Comparison of ENCODE assay signal across 35 mouse cellular contexts in the genomic region with DNA sequence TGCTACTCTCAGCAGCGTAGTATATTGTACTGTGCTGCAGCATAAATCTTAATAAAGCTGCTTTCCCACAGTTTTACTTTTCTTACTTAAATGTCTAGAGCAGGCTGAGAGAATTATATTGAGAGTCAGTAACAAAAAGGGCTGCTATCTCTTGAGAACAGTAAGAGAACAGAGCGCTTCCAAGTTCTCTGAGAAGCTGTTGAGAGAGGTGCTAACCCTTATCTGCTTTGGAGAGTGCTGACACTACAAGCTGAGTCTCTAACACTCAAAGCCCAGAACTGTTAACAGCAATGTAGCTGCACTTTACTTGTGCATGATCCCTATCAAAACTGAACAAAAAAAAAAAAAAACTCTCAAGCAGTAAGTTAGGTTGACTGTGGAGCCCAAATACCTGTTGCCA. TPM values are rescaled to one million over a fixed set of nuclear protein-coding genes. Genes with fewer than 3 reads are reported as not detected.
DNase-seq lines count a peak whose midpoint lies in the region; ATAC-seq and TF ChIP-seq lines count a peak whose summit lies in the region.
"Had no signal": no experiment of that assay in that cellular context is flagged by ENCODE, and none has a peak within 500 bp of the region (broad histone marks: within the 10 kb centered on the region; RNA-seq: fewer than 3 reads in every experiment).

No protein-coding gene starts in this region.

- peak; percentile 96 for DNase-seq in MEL (ENCODE audit: low read depth, low spot score)
- no peak for DNase-seq in limb, embryonic 10.5 days (ENCODE audit: low spot score)
- DNase-seq in retina, embryonic 14.5 days (ENCODE audit: low spot score), result no peak
- DNase-seq: adrenal gland, adult 8-10 months; adrenal gland, postnatal 25 days; B cell, adult 2 months; cerebellum, adult 11 months; cerebellum, adult 2 months; cerebellum, adult 9-11 months; cerebellum, postnatal 25 days; gastrocnemius, adult 2 months; gastrocnemius, postnatal 14 days had no signal

- no peak overlapping the region for H3K4me2 ChIP-seq in liver, embryonic 12.5 days
- no peak overlapping the region for H3K4me2 ChIP-seq in liver, embryonic 15.5 days
- H3K4me2 ChIP-seq: embryonic facial prominence, embryonic 12.5 days; embryonic facial prominence, embryonic 15.5 days; forebrain, embryonic 12.5 days; forebrain, embryonic 15.5 days; heart, embryonic 11.5 days; hindbrain, embryonic 12.5 days; hindbrain, embryonic 15.5 days had no signal

- H3K9me3 ChIP-seq in MEL (replicated peaks; ENCODE audit: insufficient read depth, low read length), result no peaks in the 10 kb centered on the region
- H3K9me3 ChIP-seq in liver, embryonic 12.5 days (replicated peaks), result no peaks in the 10 kb centered on the region
- H3K9me3 ChIP-seq in liver, embryonic 15.5 days (replicated peaks), result no peaks in the 10 kb centered on the region
- H3K9me3 ChIP-seq in limb, embryonic 10.5 days (replicated peaks), result no peaks in the 10 kb centered on the region
- H3K9me3 ChIP-seq: embryonic facial prominence, embryonic 12.5 days; embryonic facial prominence, embryonic 15.5 days; forebrain, embryonic 12.5 days; forebrain, embryonic 15.5 days; G1E; hindbrain, embryonic 12.5 days; hindbrain, embryonic 15.5 days had no signal

- TF ChIP-seq POLR2A in MEL (IDR thresholded peaks at IDR 0.05; ENCODE audit: control insufficient read depth in 1 of 2, insufficient read depth in 1 of 2, low read depth in 1 of 2, low read length in 2 of 2, poor library complexity in 1 of 2), result no peak

- H3K27me3 ChIP-seq in MEL (ENCODE audit: control insufficient read depth in 1 of 2, insufficient read depth in 2 of 2, low read length in 2 of 2), result no peaks in the 10 kb centered on the region
- H3K27me3 ChIP-seq in liver, embryonic 12.5 days (replicated peaks), result no peaks in the 10 kb centered on the region
- H3K27me3 ChIP-seq in liver, embryonic 15.5 days, result no peaks in the 10 kb centered on the region
- no peaks in the 10 kb centered on the region for H3K27me3 ChIP-seq in limb, embryonic 10.5 days (ENCODE audit: low read depth, poor library complexity, severe bottlenecking)
- H3K27me3 ChIP-seq: embryonic facial prominence, embryonic 12.5 days; embryonic facial prominence, embryonic 15.5 days; forebrain, embryonic 12.5 days; forebrain, embryonic 15.5 days; hindbrain, embryonic 12.5 days; hindbrain, embryonic 15.5 days had no signal

- TF ChIP-seq EP300 in MEL (IDR thresholded peaks at IDR 0.05; ENCODE audit: low read depth in 1 of 2, low read length in 2 of 2), result no peak

- H3K9ac ChIP-seq in MEL (ENCODE audit: control insufficient read depth, low read depth, low read length, poor library complexity, severe bottlenecking), result peak overlapping the region; percentile 57
- no peak overlapping the region for H3K9ac ChIP-seq in liver, embryonic 12.5 days
- no peak overlapping the region for H3K9ac ChIP-seq in liver, embryonic 15.5 days
- H3K9ac ChIP-seq: embryonic facial prominence, embryonic 12.5 days; embryonic facial prominence, embryonic 15.5 days; forebrain, embryonic 12.5 days; forebrain, embryonic 15.5 days; hindbrain, embryonic 12.5 days; hindbrain, embryonic 15.5 days had no signal

- peak overlapping the region; percentile 21 to 22 for H3K4me3 ChIP-seq in MEL (ENCODE audit: control insufficient read depth in 1 of 2, insufficient read depth in 1 of 2, low read depth in 2 of 2, low read length in 2 of 2)
- H3K4me3 ChIP-seq in liver, embryonic 12.5 days, result no peak overlapping the region
- H3K4me3 ChIP-seq in liver, embryonic 15.5 days (replicated peaks), result no peak overlapping the region
- no peak overlapping the region for H3K4me3 ChIP-seq in limb, embryonic 10.5 days
- H3K4me3 ChIP-seq: embryonic facial prominence, embryonic 12.5 days; embryonic facial prominence, embryonic 15.5 days; erythroblast, embryonic 14.5 days; forebrain, embryonic 12.5 days; forebrain, embryonic 15.5 days; gastrocnemius, adult 2 months; hindbrain, embryonic 12.5 days; hindbrain, embryonic 15.5 days had no signal

- peak; percentile 59 for ATAC-seq in liver, embryonic 12.5 days
- ATAC-seq in liver, embryonic 15.5 days (ENCODE audit: insufficient read depth), result peak; percentile 42
- peak; percentile 74 for ATAC-seq in megakaryocyte-erythroid progenitor cell, adult 5-6 weeks (replicated peaks; ENCODE audit: low FRiP score, low TSS enrichment, poor library complexity, severe bottlenecking)
- no peak for ATAC-seq in erythroblast, adult 5-6 weeks (replicated peaks; ENCODE audit: low FRiP score, poor library complexity, severe bottlenecking)
- ATAC-seq: activated CD4-positive, CD25-positive, alpha-beta regulatory T cell, adult 4 months; forebrain, embryonic 15.5 days had no signal

- 51% methylated on average over 2 of the region's 2 CpGs for whole genome bisulfite sequencing in liver, embryonic 12.5 days (ENCODE audit: insufficient replicate concordance)
- 48% methylated on average over 2 of the region's 2 CpGs for WGBS in liver, embryonic 15.5 days (ENCODE audit: insufficient replicate concordance)
- WGBS in limb, embryonic 10.5 days, result 77% methylated on average over 2 of the region's 2 CpGs

- peaks cover 6% of the 10 kb centered on the region for H3K79me2 ChIP-seq in MEL (ENCODE audit: control insufficient read depth, insufficient read depth, low read length, poor library complexity)

- H3K4me1 ChIP-seq in MEL (ENCODE audit: control insufficient read depth in 1 of 2, insufficient read depth in 2 of 2, low read length in 2 of 2), result peaks cover 28 to 36% of the 10 kb centered on the region in 2 experiments
- peaks cover 39% of the 10 kb centered on the region for H3K4me1 ChIP-seq in liver, embryonic 12.5 days
- peaks cover 36% of the 10 kb centered on the region for H3K4me1 ChIP-seq in liver, embryonic 15.5 days (replicated peaks)
- H3K4me1 ChIP-seq in limb, embryonic 10.5 days, result peaks cover 7% of the 10 kb centered on the region; the same call in 1 of the 2 replicates
- H3K4me1 ChIP-seq: embryonic facial prominence, embryonic 15.5 days had no signal

- TF ChIP-seq RAD21 in MEL (IDR thresholded peaks at IDR 0.05; ENCODE audit: low read depth, low read length), result no peak

- TF ChIP-seq CTCF in MEL (IDR thresholded peaks at IDR 0.05 in 2 of 3, conservative IDR thresholded peaks at IDR 0.05 in 1 of 3; ENCODE audit: control insufficient read depth in 1 of 3, insufficient read depth in 1 of 3, low read depth in 2 of 3, low read length in 3 of 3, poor library complexity in 1 of 3, severe bottlenecking in 1 of 3), result no peak

- H3K27ac ChIP-seq in MEL (ENCODE audit: control insufficient read depth, low read depth, low read length), result peak overlapping the region; percentile 94
- peak overlapping the region; percentile 74 for H3K27ac ChIP-seq in liver, embryonic 12.5 days
- peak overlapping the region; percentile 45 for H3K27ac ChIP-seq in liver, embryonic 15.5 days (replicated peaks)
- H3K27ac ChIP-seq in limb, embryonic 10.5 days, result no peak overlapping the region
- H3K27ac ChIP-seq: embryonic facial prominence, embryonic 12.5 days; embryonic facial prominence, embryonic 15.5 days; forebrain, embryonic 12.5 days; forebrain, embryonic 15.5 days; gastrocnemius, adult 2 months; hindbrain, embryonic 12.5 days; hindbrain, embryonic 15.5 days had no signal

- H3K36me3 ChIP-seq in MEL (ENCODE audit: control insufficient read depth in 1 of 2, insufficient read depth in 2 of 2, low read length in 2 of 2), result peaks cover 0 to 49% of the 10 kb centered on the region in 2 experiments; a peak in 2 of 4 replicates
- no peaks in the 10 kb centered on the region for H3K36me3 ChIP-seq in liver, embryonic 12.5 days
- no peaks in the 10 kb centered on the region for H3K36me3 ChIP-seq in liver, embryonic 15.5 days (replicated peaks)
- H3K36me3 ChIP-seq in limb, embryonic 10.5 days, result no peaks in the 10 kb centered on the region
- H3K36me3 ChIP-seq: embryonic facial prominence, embryonic 12.5 days; embryonic facial prominence, embryonic 15.5 days; forebrain, embryonic 12.5 days; forebrain, embryonic 15.5 days; G1E; hindbrain, embryonic 12.5 days; hindbrain, embryonic 15.5 days had no signal

RNA-seq across cellular contexts. Expression of gene Wdr60, which starts 2.5 kb away (rescaled TPM):
- total RNA-seq in MEL (2012; rRNA removed), result 18.3 and 19.8 TPM in 2 replicates
- 10 to 100 TPM in 1 of 2 experiments, not detected in 1; 21.0 TPM for polyA plus RNA-seq in MEL (2012; ENCODE audit: insufficient read depth in 1 of 2, insufficient read length in 2 of 2, low read depth in 1 of 2, low replicate concordance in 2 of 2, missing spikeins in 1 of 2)
- polyA plus RNA-seq in liver, embryonic 12.5 days (2016; fragmentation: Nextera tagmentation; extraction: Ambion mirVana), result 5.3 and 5.9 TPM in 2 replicates
- 3.1 TPM in 2 replicates for polyA plus RNA-seq in liver, embryonic 15.5 days (2015; fragmentation: Nextera tagmentation; extraction: Ambion mirVana)
- total RNA-seq in megakaryocyte-erythroid progenitor cell, adult 5-6 weeks (2014; fragmentation: Nextera tagmentation), result 35.1 and 35.7 TPM in 2 replicates
- 33.8 and 38.9 TPM in 2 replicates for total RNA-seq in megakaryocyte-erythroid progenitor cell, adult 5-6 weeks (2017)
- 4.6 and 6.5 TPM in 2 replicates for total RNA-seq in erythroblast, adult 5-6 weeks (2015; ENCODE audit: low replicate concordance)
- total RNA-seq in erythroblast, adult 5-6 weeks (2017; ENCODE audit: low replicate concordance), result 1.6 and 3.5 TPM in 2 replicates
- 12.6 and 17.9 TPM in 2 replicates for polyA plus RNA-seq in limb, embryonic 10.5 days (2016; fragmentation: Nextera tagmentation; extraction: Ambion mirVana)

RNA-seq across cellular contexts. Expression of gene Gm11027, which starts 9.9 kb away (rescaled TPM):
- total RNA-seq in MEL (2012; rRNA removed), result not detected in 2 replicates
- not detected for polyA plus RNA-seq in MEL (2012; ENCODE audit: insufficient read depth in 1 of 2, insufficient read length in 2 of 2, low read depth in 1 of 2, low replicate concordance in 2 of 2, missing spikeins in 1 of 2)
- not detected in 2 replicates for polyA plus RNA-seq in liver, embryonic 12.5 days (2016; fragmentation: Nextera tagmentation; extraction: Ambion mirVana)
- not detected in 2 replicates for polyA plus RNA-seq in liver, embryonic 15.5 days (2015; fragmentation: Nextera tagmentation; extraction: Ambion mirVana)
- total RNA-seq in megakaryocyte-erythroid progenitor cell, adult 5-6 weeks (2014; fragmentation: Nextera tagmentation), result not detected in 2 replicates
- not detected in 2 replicates for total RNA-seq in megakaryocyte-erythroid progenitor cell, adult 5-6 weeks (2017)
- not detected in 2 replicates for total RNA-seq in erythroblast, adult 5-6 weeks (2015; ENCODE audit: low replicate concordance)
- not detected in 2 replicates for total RNA-seq in erythroblast, adult 5-6 weeks (2017; ENCODE audit: low replicate concordance)
- not detected in 2 replicates for polyA plus RNA-seq in limb, embryonic 10.5 days (2016; fragmentation: Nextera tagmentation; extraction: Ambion mirVana)
- total RNA-seq: adrenal gland, adult 8-10 months; adrenal gland, postnatal 25 days; CH12.LX; common myeloid progenitor, adult 5-6 weeks; G1E; gastrocnemius, adult 2 months; gastrocnemius, postnatal 14 days; gastrocnemius, postnatal 4 days; heart, adult 8-10 months; heart, postnatal 25 days; hematopoietic stem cell, adult 5-6 weeks had no signal
- polyA plus RNA-seq: activated CD4-positive, CD25-positive, alpha-beta regulatory T cell, adult 4 months; brain, embryonic 14.5 days; cerebellum, adult 2 months; embryonic facial prominence, embryonic 12.5 days; embryonic facial prominence, embryonic 15.5 days; erythroblast, embryonic 14.5 days; forebrain, embryonic 12.5 days; forebrain, embryonic 15.5 days; G1E; heart, embryonic 11.5 days; heart, embryonic 14.5 days; heart, postnatal 0 days; hindbrain, embryonic 12.5 days; hindbrain, embryonic 15.5 days had no signal

RNA-seq across cellular contexts. Expression of gene Esyt2, which starts 15.7 kb away (rescaled TPM):
- total RNA-seq in MEL (2012; rRNA removed), result 43.2 and 47.5 TPM in 2 replicates
- polyA plus RNA-seq in MEL (2012; ENCODE audit: insufficient read depth in 1 of 2, insufficient read length in 2 of 2, low read depth in 1 of 2, low replicate concordance in 2 of 2, missing spikeins in 1 of 2), result 10 to 100 TPM; 45.3 to 77.7 TPM
- polyA plus RNA-seq in liver, embryonic 12.5 days (2016; fragmentation: Nextera tagmentation; extraction: Ambion mirVana), result 16.2 and 17.3 TPM in 2 replicates
- polyA plus RNA-seq in liver, embryonic 15.5 days (2015; fragmentation: Nextera tagmentation; extraction: Ambion mirVana), result 9.0 and 11.6 TPM in 2 replicates
- 59.9 and 75.9 TPM in 2 replicates for total RNA-seq in megakaryocyte-erythroid progenitor cell, adult 5-6 weeks (2014; fragmentation: Nextera tagmentation)
- total RNA-seq in megakaryocyte-erythroid progenitor cell, adult 5-6 weeks (2017), result 63.8 and 90.7 TPM in 2 replicates
- 27.3 and 28.6 TPM in 2 replicates for total RNA-seq in erythroblast, adult 5-6 weeks (2015; ENCODE audit: low replicate concordance)
- 41.3 and 45.6 TPM in 2 replicates for total RNA-seq in erythroblast, adult 5-6 weeks (2017; ENCODE audit: low replicate concordance)
- 12.7 and 15.4 TPM in 2 replicates for polyA plus RNA-seq in limb, embryonic 10.5 days (2016; fragmentation: Nextera tagmentation; extraction: Ambion mirVana)

Comparison
In these comparisons a context has a peak if more than half of its experiments do, and no peak if none do; other contexts are left out.
1. H3K4me3 ChIP-seq: peak in MEL (2 of 2); none in liver, embryonic 12.5 days (single experiment), liver, embryonic 15.5 days (single experiment) and limb, embryonic 10.5 days (single experiment).